Mouse (Mus musculus): ENCODE measurements around the gene BC052040.

The BC052040 gene

DNA sequence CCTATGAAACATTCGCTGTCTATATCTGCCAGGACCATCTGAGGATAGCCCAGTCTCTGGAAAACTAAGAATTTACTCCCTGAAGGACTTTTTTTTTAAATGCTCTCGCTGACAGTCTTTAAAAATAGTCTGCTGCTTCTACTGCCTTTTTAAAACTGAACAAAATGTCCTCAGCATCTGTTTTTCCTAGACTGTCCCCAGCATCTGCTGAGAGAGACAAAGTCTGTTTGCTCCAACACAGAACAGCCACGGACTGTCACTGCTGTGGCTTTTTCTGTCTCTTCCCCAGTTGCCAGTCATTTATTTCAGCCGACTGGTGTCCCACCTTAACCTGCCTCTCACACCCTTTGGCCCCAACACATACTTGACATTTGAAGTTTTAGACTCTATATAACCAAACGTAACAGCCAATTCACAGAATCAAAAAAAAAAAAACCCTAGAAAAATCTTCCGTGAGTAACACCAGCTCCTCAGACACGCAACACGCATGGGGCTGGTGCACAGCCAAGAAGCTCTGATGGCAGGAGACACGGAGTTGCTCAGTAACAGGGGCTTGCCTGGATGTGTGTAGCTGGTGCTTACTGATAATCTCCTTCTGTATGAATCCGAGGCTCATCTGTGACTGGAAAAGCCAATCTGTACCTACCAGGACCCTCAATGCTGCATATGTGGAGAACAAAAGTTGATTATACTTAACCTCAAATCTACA is 188.2 kb downstream of the BC052040 start:
- peak; percentile 23 to 36 for DNase-seq (ENCODE audit: low spot score in 2 of 2)

DNA sequence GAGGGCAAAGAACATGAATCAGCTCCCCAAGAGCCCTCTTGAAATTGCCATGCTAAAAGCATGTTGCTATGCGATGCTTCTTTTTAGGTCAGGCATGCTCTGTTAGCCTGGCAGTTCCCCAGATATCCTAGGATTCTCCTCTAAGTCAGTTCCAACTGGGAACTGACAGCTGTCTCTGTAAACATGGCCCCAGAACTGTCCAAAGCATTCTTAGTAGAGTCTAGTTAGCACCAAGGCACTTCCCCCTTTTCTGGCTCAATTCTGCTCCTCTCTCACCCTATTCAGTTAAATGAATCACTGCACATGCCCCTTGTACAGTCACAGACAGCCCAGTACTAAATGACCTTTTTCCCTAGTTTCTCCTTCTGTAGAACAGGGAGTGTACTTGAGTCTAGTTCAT is 191.2 kb downstream of the BC052040 start:
- DNase-seq (ENCODE audit: low spot score in 2 of 2) = no peak

DNA sequence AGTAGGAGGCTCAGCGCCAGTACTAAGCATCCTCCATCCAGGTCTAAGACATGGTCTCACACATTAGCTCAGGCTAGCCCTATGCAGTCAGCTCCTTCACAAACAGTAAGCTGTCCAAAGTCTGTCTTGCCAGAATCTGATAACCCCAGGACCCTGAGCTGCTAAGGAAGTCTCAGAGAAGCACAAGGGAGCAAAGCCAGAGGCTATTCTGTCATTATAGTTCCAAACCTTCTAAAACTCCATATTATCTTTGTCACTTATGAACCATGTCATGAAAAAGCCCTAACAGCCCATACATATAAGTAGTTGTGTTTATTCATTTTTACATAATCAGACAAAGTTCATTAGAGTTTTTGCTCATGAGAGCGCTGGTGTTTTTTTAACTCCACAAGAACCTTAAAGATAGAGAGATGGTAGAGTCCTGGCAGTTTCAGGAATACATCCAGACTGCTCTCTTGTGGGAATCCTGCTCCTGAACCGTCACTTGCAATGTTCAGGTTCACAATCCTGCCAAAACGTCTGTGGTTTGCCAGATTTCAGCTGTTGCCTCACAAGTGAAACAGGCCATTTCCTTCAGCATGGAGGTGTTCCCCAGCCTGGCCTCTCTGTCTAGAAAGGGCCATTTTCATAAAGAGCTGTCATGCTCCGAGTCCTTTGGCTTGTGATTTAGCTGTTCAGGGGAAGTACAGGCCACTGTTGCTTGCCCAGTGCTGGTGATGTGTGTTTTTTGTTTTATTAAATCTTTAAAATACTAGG is 192.8 kb downstream of the BC052040 start:
- DNase-seq (ENCODE audit: low spot score in 2 of 2) = no peak

DNA sequence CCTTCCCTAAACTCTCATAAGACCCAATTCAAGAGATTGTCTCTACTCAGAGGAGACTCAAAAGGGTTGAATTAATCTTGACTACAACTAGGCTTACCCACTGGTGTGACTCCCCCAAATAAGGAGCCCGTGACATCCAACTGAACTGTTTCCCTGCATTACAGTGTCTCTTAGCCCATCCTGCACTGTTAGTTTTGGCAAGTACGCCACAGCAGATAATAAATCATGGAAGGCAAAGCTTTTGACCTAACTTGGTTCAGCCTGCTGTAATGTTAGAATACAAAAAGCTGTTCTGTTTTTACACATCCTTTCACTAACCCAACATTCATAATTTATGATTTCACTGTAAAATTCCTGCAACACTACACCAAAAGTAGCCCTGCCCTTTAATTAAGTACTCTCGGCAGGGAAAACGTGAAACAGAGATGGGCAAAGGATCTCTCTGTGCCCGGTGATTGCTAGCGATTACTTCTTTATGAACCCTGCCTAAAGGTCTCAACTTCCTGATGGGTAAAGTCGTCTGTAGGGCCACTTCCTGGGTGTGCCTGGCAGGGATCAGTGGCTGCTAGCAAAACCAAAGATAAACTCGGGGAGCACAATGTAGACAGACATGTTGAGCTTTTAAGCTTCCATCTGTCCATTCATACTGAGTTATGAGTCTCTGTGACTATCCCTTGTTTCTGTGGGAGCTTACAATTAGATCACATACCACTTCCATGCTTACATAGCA is 194.1 kb downstream of the BC052040 start:
- DNase-seq (ENCODE audit: low spot score in 2 of 2) = no peak

DNA sequence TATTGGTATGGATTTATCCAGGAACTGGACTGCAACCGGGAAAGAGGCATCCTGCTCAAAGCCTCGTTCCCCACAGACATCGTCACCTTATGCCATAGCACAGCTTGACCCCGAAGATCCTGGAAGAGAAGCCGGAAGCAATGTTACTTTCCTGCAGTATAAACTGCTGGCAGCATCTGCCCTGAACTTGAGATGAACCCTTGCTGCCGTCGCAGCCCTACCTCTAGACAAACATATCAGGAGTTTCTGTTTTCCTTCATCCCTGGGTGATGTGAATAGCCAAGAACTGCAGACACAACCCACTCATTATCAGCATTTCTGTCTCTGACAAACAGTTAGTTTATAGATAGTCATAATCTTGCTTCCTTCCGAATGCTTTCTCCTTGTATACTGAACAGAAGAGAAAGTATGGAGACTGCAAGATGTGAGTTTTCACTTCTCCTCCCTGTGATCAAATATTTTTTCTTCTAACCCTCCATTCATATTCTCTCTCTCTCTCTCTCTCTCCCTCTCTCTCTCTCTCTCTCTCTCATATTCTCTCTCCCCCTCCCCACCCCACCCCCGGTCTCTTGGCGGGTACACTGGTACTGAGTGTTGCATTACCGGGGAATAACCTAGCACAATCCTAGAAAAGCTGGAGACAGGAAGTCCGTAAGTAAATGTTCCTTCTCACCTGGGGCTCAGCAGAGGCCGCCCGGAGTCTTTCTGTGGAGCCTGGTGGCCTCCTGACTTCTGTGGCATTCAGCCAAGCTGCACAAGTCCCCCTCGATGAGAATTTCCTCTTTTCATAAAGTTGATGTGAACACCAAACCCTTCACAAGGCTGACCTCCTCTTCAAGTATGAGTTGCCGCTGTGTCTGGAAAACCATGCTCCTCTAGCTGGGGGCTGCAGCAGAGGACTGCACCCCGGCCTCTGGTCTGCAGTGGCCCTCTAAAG is 195.7 kb downstream of the BC052040 start:
- DNase-seq (ENCODE audit: low spot score in 2 of 2) = no peak

DNA sequence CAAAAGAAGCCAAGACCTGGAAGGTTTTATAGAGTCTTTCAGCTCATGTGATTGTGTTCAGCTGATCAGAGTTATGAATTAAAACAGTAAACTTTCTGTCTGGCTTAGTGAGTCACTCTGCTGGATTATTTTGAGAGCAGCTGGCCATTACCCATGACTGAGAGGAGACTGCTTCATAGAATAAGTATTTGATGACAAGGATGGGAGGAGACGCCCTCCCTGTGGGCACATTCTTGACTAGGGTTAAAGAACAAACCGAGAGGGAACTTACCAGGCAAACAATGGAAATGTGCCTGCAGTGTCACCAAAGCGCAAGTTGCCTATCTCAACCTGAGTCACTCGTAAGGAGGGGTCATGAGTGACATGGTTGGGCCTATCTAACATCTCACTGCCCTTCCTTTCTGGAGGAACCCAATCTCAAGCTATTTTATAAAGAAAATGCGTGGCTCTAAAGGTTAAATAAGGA is 199.1 kb downstream of the BC052040 start:
- DNase-seq (ENCODE audit: low spot score in 2 of 2) = no peak

DNA sequence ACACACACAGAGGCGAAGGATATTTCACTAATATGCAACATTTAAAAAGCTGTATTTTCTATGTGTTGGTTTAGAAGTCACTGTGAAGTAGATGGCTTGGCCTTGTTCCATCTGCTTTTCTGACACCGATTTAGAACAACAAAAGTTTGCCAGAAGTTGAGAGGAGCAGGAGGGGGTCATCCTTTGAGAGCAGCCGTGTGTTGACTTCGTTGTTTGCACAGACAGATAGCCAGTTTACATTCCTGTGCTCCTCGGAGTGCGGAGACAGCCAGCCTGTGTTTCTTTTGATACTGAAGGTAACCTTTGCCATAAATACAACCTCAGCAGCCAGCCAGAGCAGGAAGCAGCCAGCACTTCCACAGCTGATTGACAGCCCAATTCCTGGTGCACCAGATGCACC is 204.2 kb downstream of the BC052040 start:
- no peak for DNase-seq (ENCODE audit: low spot score in 2 of 2)

DNA sequence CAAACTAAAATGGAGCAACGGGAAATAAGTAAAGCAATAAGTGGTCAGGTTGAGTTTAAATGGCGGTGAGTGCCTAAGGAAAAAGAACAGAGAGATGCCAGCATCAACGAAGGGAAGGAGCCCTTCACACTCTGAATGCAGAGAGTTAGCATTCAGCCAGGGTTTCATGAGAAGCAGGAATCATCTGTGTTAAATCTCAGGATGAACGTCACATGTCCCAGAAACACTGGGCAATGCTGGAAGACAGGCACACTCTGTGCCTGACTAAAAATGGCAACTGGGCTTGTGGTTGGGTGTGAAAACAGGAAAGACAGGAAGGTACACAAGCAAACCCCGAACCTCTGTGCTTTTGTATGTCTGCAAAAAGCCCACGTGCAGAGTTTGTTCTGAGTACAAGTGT is 217.3 kb downstream of the BC052040 start:
- peak in 1 of 2 experiments; percentile 3 for DNase-seq (ENCODE audit: low spot score in 2 of 2)

DNA sequence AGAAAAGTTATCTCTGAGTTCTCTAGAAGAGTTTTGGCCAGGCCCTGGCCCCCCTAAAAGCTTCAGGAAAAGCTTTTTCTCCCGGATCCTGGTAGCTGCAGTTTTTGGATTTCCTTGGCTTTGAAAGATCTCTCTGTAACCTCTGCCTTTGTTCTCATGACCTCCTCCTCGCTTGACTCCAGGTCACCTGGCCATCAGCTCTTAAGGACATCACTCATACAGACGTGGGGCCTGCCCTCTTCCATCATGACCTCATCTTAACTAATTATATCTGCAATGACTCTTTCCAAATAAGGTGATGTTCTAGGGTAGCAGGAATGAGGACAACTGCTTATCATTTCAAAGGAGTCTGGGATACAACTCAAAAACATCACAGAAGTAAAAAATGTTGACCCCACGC is 226.9 kb downstream of the BC052040 start:
- DNase-seq (ENCODE audit: low spot score in 2 of 2) = no peak

DNA sequence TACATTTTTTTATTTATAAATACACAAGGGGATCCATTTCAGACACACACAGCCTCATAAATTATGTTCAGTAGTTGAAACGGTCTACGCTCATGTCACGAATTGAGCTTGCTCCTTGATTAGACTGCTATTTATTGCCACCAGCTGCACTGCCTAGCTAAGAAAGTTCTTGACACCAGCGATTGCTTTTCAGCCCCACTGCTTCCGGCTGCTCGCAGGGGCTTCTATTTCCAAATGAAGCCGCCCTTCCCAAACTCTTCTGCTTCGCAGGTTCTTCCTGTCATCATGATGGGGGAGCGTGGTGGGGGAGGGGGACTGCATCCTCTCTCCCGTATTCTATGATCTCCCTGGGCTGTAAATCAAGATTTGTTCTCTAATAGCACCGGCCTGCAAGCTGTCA is 231.8 kb downstream of the BC052040 start:
- no peak for DNase-seq (ENCODE audit: low spot score in 2 of 2)

DNA sequence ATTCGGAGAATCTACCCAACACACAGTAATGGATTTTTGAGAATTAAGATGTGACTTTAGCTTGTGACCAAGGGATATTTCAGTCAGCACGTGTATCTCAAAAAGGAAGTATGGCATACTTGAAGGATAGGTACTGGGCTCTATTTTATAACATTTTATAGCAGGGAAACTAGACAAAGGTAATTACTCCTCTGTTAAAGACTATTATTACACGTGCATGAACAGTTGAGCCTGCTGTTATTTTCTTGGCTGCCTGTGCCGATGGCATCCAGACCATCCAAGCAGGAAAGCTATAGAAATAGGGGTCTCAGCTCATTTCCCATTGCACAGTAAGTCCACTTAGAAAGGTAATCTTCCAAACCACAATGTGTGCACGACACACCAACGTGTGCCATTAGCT is 232.2 kb downstream of the BC052040 start:
- no peak for DNase-seq (ENCODE audit: low spot score in 2 of 2)

DNA sequence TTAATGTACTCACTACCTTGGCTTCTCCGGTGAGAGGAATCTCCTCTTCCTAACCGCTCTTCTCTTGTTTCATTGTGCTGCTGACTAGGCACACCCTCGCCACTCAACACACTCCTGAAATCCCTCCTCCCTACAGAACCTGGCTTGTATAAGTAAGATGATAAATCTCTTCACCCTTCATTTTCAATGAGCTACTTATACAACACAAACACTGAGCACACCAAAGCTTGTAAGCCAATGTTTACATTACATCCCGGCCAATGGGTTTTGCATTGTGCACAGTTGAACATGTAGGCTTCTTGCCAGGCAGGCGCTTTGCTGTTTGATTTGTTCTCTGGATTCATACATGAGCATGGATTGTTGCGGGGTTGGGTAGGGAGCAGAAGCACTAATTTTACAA is 236.4 kb downstream of the BC052040 start:
- DNase-seq (ENCODE audit: low spot score in 2 of 2) = no peak

DNA sequence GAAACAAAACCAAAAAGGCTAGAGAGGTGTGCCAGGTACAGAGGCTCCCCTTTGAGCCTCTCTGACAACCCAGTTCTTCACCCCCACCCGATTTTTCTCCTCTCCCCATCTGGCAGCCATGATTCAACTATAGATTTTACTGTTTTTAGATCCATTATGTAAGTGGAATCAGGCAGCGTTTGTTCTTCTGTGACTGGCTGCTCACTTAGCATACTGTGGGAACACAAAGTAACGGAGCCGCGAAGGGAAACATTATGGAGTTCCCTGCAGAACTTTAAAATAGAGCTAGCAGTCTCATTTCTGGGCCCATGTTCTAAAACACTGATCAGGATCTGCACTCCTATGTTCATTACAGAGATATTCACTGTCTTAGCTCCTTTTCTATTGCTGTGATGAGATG is 240.8 kb downstream of the BC052040 start:
- peak; percentile 49 to 74 for DNase-seq (ENCODE audit: low spot score in 2 of 2)
